In genomic region chr4:134436659-134437058, GRCm38 (mm10) we compare ENCODE assay signal across 14 mouse cellular contexts. TPM values are rescaled to one million over a fixed set of nuclear protein-coding genes. Genes with fewer than 3 reads are reported as not detected.
DNase-seq lines count a peak whose midpoint lies in the region; ATAC-seq lines count a peak whose summit lies in the region.
"Had no signal": no experiment of that assay in that cellular context is flagged by ENCODE, and none has a peak within 500 bp of the region (broad histone marks: within the 10 kb centered on the region; RNA-seq: fewer than 3 reads in every experiment).

No protein-coding gene starts in this region.

- no peak overlapping the region for H3K4me3 ChIP-seq in midbrain, embryonic 10.5 days
- no peak overlapping the region for H3K4me3 ChIP-seq in midbrain, embryonic 11.5 days (ENCODE audit: low read depth, low read length)
- no peak overlapping the region for H3K4me3 ChIP-seq in midbrain, embryonic 12.5 days
- no peak overlapping the region for H3K4me3 ChIP-seq in kidney, embryonic 16.5 days (ENCODE audit: low read length)
- H3K4me3 ChIP-seq: embryonic facial prominence, embryonic 12.5 days; neural tube, embryonic 13.5 days had no signal

- H3K4me1 ChIP-seq in midbrain, embryonic 10.5 days = peaks cover 15% of the 10 kb centered on the region
- H3K4me1 ChIP-seq in midbrain, embryonic 11.5 days (ENCODE audit: control insufficient read depth, insufficient read depth, low read length) = no peaks in the 10 kb centered on the region
- H3K4me1 ChIP-seq in midbrain, embryonic 12.5 days = peaks cover 5% of the 10 kb centered on the region; the same call in 1 of the 2 replicates
- H3K4me1 ChIP-seq in kidney, embryonic 16.5 days (ENCODE audit: insufficient read depth, low read length) = no peaks in the 10 kb centered on the region

- 73% methylated on average over 10 of the region's 10 CpGs for WGBS in midbrain, embryonic 10.5 days
- 69% methylated on average over 10 of the region's 10 CpGs for WGBS in midbrain, embryonic 11.5 days
- 58% methylated on average over 10 of the region's 10 CpGs for WGBS in midbrain, embryonic 12.5 days
- WGBS in kidney, embryonic 16.5 days = 56% methylated on average over 10 of the region's 10 CpGs

- H3K27me3 ChIP-seq in midbrain, embryonic 10.5 days (ENCODE audit: low read depth, poor library complexity, severe bottlenecking) = no peaks in the 10 kb centered on the region
- H3K27me3 ChIP-seq in midbrain, embryonic 11.5 days (ENCODE audit: control insufficient read depth, insufficient read depth, low read length) = no peaks in the 10 kb centered on the region
- no peaks in the 10 kb centered on the region for H3K27me3 ChIP-seq in midbrain, embryonic 12.5 days
- H3K27me3 ChIP-seq in kidney, embryonic 16.5 days (ENCODE audit: insufficient read depth, low read length) = no peaks in the 10 kb centered on the region
- H3K27me3 ChIP-seq: embryonic facial prominence, embryonic 12.5 days; neural tube, embryonic 13.5 days had no signal

- H3K36me3 ChIP-seq in midbrain, embryonic 10.5 days = no peaks in the 10 kb centered on the region
- H3K36me3 ChIP-seq in midbrain, embryonic 11.5 days (ENCODE audit: control insufficient read depth, insufficient read depth, low read length) = no peaks in the 10 kb centered on the region
- H3K36me3 ChIP-seq in midbrain, embryonic 12.5 days = no peaks in the 10 kb centered on the region
- no peaks in the 10 kb centered on the region for H3K36me3 ChIP-seq in kidney, embryonic 16.5 days (ENCODE audit: insufficient read depth, low read length)
- H3K36me3 ChIP-seq: embryonic facial prominence, embryonic 12.5 days; neural tube, embryonic 13.5 days had no signal

- no peak for ATAC-seq in midbrain, embryonic 11.5 days (ENCODE audit: low FRiP score)
- no peak for ATAC-seq in midbrain, embryonic 12.5 days (ENCODE audit: low FRiP score, low read depth)
- ATAC-seq in kidney, embryonic 16.5 days (ENCODE audit: low FRiP score, low TSS enrichment) = no peak

- 0 out of 2 replicates have a peak overlapping the region, but pooled peaks have one; percentile 29 for H3K27ac ChIP-seq in midbrain, embryonic 10.5 days (replicated peaks)
- H3K27ac ChIP-seq in midbrain, embryonic 11.5 days (ENCODE audit: low read depth, low read length) = no peak overlapping the region; the same call in 1 of the 2 replicates
- 0 out of 2 replicates have a peak overlapping the region, but pooled peaks have one; percentile 0 for H3K27ac ChIP-seq in midbrain, embryonic 12.5 days (replicated peaks)
- H3K27ac ChIP-seq in kidney, embryonic 16.5 days (ENCODE audit: low read length) = no peak overlapping the region
- H3K27ac ChIP-seq: embryonic facial prominence, embryonic 12.5 days; kidney, postnatal 0 days; neural tube, embryonic 13.5 days had no signal

- H3K9ac ChIP-seq in midbrain, embryonic 11.5 days (ENCODE audit: low read length) = no peak overlapping the region
- H3K9ac ChIP-seq in midbrain, embryonic 12.5 days (replicated peaks) = no peak overlapping the region
- no peak overlapping the region for H3K9ac ChIP-seq in kidney, embryonic 16.5 days (replicated peaks; ENCODE audit: low read length)
- H3K9ac ChIP-seq: embryonic facial prominence, embryonic 12.5 days; neural tube, embryonic 13.5 days had no signal

- no peaks in the 10 kb centered on the region for H3K9me3 ChIP-seq in midbrain, embryonic 10.5 days (replicated peaks)
- H3K9me3 ChIP-seq in midbrain, embryonic 11.5 days (ENCODE audit: control insufficient read depth, low read length) = no peaks in the 10 kb centered on the region
- H3K9me3 ChIP-seq in midbrain, embryonic 12.5 days = no peaks in the 10 kb centered on the region
- no peaks in the 10 kb centered on the region for H3K9me3 ChIP-seq in kidney, embryonic 16.5 days (ENCODE audit: low read length)
- H3K9me3 ChIP-seq: embryonic facial prominence, embryonic 12.5 days; neural tube, embryonic 13.5 days had no signal

- no peak overlapping the region for H3K4me2 ChIP-seq in midbrain, embryonic 11.5 days
- no peak overlapping the region for H3K4me2 ChIP-seq in midbrain, embryonic 12.5 days (replicated peaks)
- H3K4me2 ChIP-seq in kidney, embryonic 16.5 days (replicated peaks; ENCODE audit: low read depth, low read length) = no peak overlapping the region
- H3K4me2 ChIP-seq: embryonic facial prominence, embryonic 12.5 days; neural tube, embryonic 13.5 days had no signal

- DNase-seq in midbrain, embryonic 10.5 days (ENCODE audit: low spot score) = no peak
- DNase-seq in midbrain, embryonic 11.5 days (ENCODE audit: low spot score, missing footprints) = no peak
- DNase-seq in ZHBTc4 (ENCODE audit: low read depth, low spot score) = peak; percentile 79
- peak; percentile 36 for DNase-seq in thymus, postnatal 4 days
- no peak for DNase-seq in kidney, postnatal 4 days
- DNase-seq: cerebellum, adult 11 months; heart, adult 18-20 months; layer of hippocampus, postnatal 36 days; lung, postnatal 36 days had no signal

RNA-seq across cellular contexts. Expression of gene Stmn1, which starts 31.5 kb away (rescaled TPM):
- polyA plus RNA-seq in midbrain, embryonic 10.5 days (2016; fragmentation: Nextera tagmentation; extraction: Ambion mirVana) = 2,607 and 3,209 TPM in 2 replicates
- polyA plus RNA-seq in midbrain, embryonic 11.5 days (2014; fragmentation: Nextera tagmentation; extraction: Ambion mirVana) = 4,454 and 4,703 TPM in 2 replicates
- 4,918 and 5,057 TPM in 2 replicates for polyA plus RNA-seq in midbrain, embryonic 12.5 days (2016; fragmentation: Nextera tagmentation; extraction: Ambion mirVana)
- 1,595 and 1,651 TPM in 2 replicates for polyA plus RNA-seq in kidney, embryonic 16.5 days (2015; fragmentation: Nextera tagmentation; extraction: Ambion mirVana)

RNA-seq across cellular contexts. Expression of gene Pafah2, which starts 40.5 kb away (rescaled TPM):
- 7.2 and 8.9 TPM in 2 replicates for polyA plus RNA-seq in midbrain, embryonic 10.5 days (2016; fragmentation: Nextera tagmentation; extraction: Ambion mirVana)
- polyA plus RNA-seq in midbrain, embryonic 11.5 days (2014; fragmentation: Nextera tagmentation; extraction: Ambion mirVana) = 8.8 and 10.0 TPM in 2 replicates
- 7.2 and 9.2 TPM in 2 replicates for polyA plus RNA-seq in midbrain, embryonic 12.5 days (2016; fragmentation: Nextera tagmentation; extraction: Ambion mirVana)
- 19.5 and 20.1 TPM in 2 replicates for polyA plus RNA-seq in kidney, embryonic 16.5 days (2015; fragmentation: Nextera tagmentation; extraction: Ambion mirVana)

RNA-seq across cellular contexts. Expression of gene Extl1, which starts 53.0 kb away (rescaled TPM):
- 0.23 and 0.39 TPM in 2 replicates for polyA plus RNA-seq in midbrain, embryonic 10.5 days (2016; fragmentation: Nextera tagmentation; extraction: Ambion mirVana)
- 0.06 and 0.11 TPM in 2 replicates for polyA plus RNA-seq in midbrain, embryonic 11.5 days (2014; fragmentation: Nextera tagmentation; extraction: Ambion mirVana)
- polyA plus RNA-seq in midbrain, embryonic 12.5 days (2016; fragmentation: Nextera tagmentation; extraction: Ambion mirVana) = 0.37 and 0.97 TPM in 2 replicates
- polyA plus RNA-seq in kidney, embryonic 16.5 days (2015; fragmentation: Nextera tagmentation; extraction: Ambion mirVana) = 0.32 and 0.61 TPM in 2 replicates

RNA-seq across cellular contexts. Expression of gene Paqr7, which starts 59.8 kb away (rescaled TPM):
- 3.5 and 3.6 TPM in 2 replicates for polyA plus RNA-seq in midbrain, embryonic 10.5 days (2016; fragmentation: Nextera tagmentation; extraction: Ambion mirVana)
- 1.3 and 1.4 TPM in 2 replicates for polyA plus RNA-seq in midbrain, embryonic 11.5 days (2014; fragmentation: Nextera tagmentation; extraction: Ambion mirVana)
- polyA plus RNA-seq in midbrain, embryonic 12.5 days (2016; fragmentation: Nextera tagmentation; extraction: Ambion mirVana) = 4.8 and 6.4 TPM in 2 replicates
- 3.3 and 4.4 TPM in 2 replicates for polyA plus RNA-seq in kidney, embryonic 16.5 days (2015; fragmentation: Nextera tagmentation; extraction: Ambion mirVana)

Comparison
In these comparisons a context has a peak if more than half of its experiments do, and no peak if none do; other contexts are left out.
1. H3K27ac ChIP-seq: peak in midbrain, embryonic 10.5 days (single experiment) and midbrain, embryonic 12.5 days (single experiment); none in midbrain, embryonic 11.5 days (single experiment) and kidney, embryonic 16.5 days (single experiment).
2. DNase-seq: peak in ZHBTc4 (single experiment) and thymus, postnatal 4 days (single experiment); none in midbrain, embryonic 10.5 days (single experiment), midbrain, embryonic 11.5 days (single experiment) and kidney, postnatal 4 days (0 of 2).